Mouse (Mus musculus) left cerebral cortex, postnatal 25 days (tissue): ENCODE results near the gene Iqgap1. TPM values are rescaled to one million over a fixed set of nuclear protein-coding genes. Genes with fewer than 3 reads are reported as not detected.
A peak's percentile ranks its signal among the peaks of the same experiment; 100 is the strongest.
"Not testable (repeated sequence)": the region's sequence is repeated elsewhere in the genome, so short reads cannot be mapped to it uniquely, and the experiment has no call there.

ENCODE experiments used
- DNase-seq, 2 experiments: peaks; one replicate each; pipeline ENCODE4 v3.0.0; 2022; ENCODE audit warnings: low spot score in 2 of 2, mixed read lengths in 1 of 2
- intact Hi-C: fragments of 180-260 bp; cut with DNase I; formaldehyde crosslinking; loops from one replicate; pipeline ENCODE4 v1.15.1; 2025
- total RNA-seq, 2 experiments: library from RNA; stranded (reverse); gene quantifications; 2 replicates each; pipeline ENCODE4 v1.2.3; 2021

The Iqgap1 gene
- total RNA-seq, 2 experiments from 2014 or later: 20.3 to 22.0 TPM

DNA sequence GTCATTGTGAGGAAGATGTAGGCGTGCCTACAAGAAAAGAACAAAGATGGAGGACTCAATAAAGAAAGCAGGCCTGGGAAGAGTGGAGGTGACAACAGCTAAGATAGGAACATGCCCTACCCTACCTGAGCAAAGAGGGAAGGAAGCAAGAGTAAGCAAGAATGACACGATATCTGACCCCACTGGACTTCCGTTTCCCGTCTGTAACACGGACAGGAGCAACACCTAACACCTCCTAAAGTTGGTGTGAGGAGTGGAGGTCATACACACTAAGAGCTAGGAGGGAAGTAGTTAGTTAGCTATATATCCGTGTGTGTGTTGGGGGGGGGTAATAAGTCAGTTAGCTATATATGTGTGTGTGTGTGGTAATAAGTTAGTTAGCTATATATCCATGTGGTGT, 47.4 kb downstream of the Iqgap1 start:
- no peak for DNase-seq
- intact Hi-C loops: no loop called here

DNA sequence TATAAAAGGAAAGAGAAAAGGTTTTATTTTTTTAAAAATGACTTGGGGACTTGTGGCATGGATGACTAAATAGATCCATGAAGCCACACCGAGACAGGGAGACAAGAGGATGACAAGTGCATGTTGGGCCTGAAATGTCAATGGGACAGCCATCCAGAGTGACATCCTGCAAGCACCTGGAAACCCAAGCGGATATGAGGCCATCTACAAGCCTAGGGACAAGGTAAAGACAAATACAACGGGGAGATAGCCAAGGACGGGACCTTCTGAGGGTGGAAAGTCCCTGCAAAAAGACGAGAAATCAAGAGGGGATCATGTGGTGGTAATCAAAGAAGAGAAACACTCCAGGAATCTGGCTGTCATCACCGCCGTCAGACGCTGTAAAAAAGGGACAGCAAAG, 48.6 kb downstream of the Iqgap1 start:
- DNase-seq: no peak
- intact Hi-C loops: no loop called here

DNA sequence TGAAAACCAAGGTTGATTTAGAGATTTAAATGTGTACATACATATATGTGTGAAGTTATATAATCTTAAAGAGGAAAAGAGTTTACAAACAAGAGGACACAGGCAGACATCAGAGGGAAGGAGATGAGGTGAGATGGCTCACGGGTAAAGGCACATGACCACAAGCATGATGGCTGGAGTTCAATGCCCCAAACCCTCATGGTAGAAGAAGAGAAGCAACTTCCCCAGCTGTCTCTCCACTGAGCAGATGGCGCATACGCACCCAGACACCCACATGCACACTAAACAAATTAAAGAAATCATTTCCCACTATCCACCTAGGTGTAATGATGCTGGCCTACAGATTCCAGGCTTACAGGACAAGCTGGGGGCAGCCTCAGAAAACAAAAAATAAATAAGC, 49.7 kb downstream of the Iqgap1 start:
- peak; percentile 49 to 67 for DNase-seq
- intact Hi-C loops: no loop called here

DNA sequence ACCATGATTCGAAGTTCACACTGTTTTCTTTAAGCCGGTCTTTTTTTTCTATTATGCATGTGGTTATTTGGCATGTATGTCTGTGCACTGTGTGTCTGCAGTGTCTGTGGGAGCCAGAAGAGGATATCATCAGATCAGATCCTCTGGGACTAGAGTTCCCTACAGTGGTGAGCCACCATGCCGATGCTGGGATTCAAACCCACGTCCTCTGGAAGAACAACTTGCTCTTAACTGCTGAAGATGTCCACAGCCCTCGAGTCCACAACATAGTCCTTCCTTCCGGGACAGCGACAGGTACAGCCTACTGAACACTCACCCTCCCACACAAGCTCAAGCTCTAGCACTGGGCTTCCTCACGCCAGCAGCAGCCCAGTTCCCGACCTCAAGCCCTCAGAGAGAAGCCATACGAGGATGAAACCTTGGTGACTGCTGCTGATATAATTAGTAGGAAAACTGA, 50.3 kb downstream of the Iqgap1 start:
- intact Hi-C loops: no loop called here

DNA sequence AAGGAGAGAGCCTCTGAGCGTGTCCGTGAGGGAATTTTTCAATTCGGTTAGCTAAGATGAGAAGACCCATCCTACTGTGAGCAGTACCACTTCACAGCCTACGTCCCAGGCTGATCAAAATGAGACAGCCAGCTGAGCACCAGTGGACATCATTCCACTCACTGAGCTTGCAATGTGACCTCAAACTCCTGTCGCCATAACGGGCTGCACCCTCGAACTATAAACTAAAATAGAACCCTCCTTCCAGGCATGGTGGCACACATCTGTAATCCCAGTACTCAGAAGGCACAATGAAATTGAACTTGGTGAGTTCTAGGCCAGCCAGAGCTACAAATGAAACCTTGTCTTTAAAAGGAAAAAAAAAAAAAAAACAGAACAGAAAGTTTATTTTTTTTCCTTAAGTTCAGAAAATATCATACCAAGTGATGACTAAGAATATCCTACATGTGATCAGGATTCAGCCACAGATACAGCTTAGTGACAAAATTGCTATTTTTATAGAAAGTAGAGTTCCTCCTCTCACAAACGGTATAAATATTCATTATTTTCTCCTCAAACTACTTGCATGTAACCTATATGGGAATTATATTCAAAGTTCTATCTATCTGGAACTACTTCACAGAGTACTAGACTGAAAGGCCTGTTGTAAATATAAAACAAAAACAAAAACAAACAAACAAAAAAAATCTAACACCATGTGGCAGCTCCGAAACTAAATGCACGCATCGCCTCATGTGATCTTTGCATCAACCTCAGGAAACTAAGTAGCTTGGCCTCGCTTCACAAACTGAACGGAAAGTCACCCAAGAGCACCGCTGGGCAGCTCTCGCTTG, 50.9 kb downstream of the Iqgap1 start:
- intact Hi-C loops: no loop called here
- peak; percentile 24 to 26 for DNase-seq

More for the DNA sequence above, 50.3 kb downstream of the Iqgap1 start:
- DNase-seq: peak in 1 of 2 experiments; percentile 10

DNA sequence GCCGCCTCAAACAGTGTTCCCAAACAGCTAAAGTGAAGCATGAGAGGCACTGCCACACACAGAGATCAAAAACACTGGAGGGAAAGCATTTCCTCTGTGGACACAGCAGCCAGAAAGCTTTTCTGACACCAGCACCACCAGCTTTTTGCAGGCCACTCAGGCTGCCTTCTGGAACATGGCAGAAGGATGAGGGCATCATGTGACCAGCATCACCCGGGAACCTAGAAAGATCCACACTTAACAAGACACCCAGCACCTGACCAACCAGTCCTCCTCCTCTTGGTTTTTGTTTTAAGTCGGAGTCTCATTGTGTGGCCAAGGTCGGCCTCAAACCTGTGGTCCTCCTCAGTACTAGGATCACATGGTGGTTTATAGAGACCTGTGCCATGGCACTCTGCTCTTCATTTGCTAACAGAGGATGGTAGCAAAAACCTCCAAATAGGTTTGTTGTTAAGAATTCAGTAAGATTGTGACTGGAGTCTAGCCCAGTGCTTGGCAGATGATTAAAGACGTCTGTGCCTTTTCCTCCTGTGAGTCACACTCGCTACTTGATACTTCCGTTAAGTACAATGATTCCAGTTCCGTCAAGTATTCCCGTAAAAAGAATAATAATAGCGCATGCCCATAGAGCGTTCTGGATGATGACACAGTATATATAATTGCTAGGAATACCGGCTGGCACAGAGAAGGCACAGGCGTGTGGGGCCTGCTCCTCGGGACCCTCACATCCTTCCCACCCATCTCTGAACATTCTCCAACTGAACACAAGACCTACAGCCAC, 51.8 kb downstream of the Iqgap1 start:
- intact Hi-C loops: no loop called here
- peak; percentile 30 to 75 for DNase-seq

DNA sequence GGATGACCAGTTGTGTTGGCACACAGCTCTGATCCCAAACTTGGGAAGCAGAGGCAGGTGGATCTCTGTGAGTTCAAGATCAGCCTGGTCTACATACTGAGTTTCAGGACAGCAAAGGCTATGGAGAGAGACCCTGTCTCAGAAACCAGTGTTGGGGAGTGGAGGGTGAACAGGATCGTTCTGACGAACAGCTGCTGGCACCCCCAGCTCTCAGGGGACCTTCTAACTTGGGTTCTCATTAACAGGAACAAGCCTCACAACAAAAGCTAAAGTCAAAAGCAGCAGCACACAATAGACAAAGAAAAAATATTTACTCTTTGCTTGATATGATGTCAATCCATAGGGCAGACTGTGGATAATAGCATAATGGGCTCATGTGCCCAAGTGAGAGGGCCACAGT, 55.3 kb downstream of the Iqgap1 start:
- no peak for DNase-seq
- intact Hi-C loops: no loop called here

DNA sequence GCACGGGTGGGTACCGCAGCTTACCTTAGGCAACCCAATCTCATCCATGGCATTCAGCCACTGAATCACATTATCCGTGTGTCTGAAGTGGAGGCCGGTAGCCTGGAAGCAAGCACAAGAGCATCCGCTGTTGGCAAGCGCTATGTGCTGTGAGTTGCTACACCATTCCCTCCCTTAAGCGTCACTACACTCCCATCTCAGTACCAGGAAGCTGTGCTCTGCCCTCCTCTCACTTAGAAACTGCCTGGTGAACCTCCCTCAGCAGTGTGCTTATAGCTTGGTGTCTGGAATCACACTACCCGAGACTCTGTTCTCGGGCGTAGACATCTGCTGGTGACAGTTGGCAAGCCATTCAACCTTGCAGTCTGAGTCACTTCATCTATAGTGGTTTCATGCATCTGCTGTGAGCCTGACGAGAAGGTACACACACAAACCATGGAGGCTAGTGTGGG, 58.9 kb downstream of the Iqgap1 start:
- intact Hi-C loops: loop anchor here (2.0 kb wide), 2 partner anchors 36 to 46 kb away; no protein-coding TSS in a partner anchor

DNA sequence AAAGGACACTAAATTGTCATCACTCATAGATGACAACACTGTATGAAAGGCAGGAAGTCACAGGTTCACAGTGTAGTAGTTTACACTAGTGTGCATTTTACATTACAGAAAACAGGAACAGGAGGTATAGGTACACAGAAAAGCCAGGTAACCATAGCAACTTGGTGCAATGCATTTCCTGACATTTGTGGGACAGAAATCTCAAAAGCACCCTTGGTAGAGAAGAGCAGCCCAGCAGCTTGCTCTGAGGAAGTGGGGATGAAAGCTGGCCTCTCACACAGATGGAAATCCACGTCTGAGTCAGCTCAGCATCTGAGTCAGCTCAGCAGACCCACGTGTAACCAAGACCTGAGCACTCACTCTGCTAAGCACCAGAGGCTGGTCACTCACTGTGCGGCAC, 59.7 kb downstream of the Iqgap1 start:
- DNase-seq: peak in 1 of 2 experiments; percentile 85
- intact Hi-C loops: loop anchor here (2.0 kb wide), 2 partner anchors 37 to 45 kb away; no protein-coding TSS in a partner anchor

More for the DNA sequence above, 58.9 kb downstream of the Iqgap1 start:
- DNase-seq: peak; percentile 73 to 96

DNA sequence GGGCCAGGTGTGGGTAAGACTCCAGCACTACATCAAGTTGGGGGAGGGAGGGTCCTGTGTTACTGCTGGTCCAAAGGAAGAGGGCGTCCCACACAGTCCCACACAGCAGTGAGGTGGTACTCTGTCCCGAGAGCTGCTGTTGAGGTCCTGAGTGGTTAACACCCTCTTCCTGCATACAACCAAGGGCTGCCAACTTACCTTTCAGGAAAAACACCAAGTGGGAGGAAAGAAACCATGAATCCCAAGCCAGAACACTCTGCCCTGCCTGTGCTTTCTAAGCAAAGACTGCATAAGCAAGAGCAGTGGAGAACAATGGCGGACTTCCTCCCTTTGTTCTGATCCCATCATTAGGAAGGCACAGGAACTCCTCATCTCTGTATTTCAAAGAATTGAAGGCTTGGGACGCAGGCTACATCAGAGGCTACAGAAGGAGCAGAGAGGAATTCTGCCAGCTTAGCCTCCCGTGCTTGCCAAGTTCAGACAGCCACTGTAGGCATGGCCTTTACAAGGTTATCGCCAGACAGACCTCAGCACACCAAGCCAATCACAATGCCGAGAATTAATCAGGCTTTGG, 61.8 kb downstream of the Iqgap1 start:
- DNase-seq: no peak
- intact Hi-C loops: no loop called here

DNA sequence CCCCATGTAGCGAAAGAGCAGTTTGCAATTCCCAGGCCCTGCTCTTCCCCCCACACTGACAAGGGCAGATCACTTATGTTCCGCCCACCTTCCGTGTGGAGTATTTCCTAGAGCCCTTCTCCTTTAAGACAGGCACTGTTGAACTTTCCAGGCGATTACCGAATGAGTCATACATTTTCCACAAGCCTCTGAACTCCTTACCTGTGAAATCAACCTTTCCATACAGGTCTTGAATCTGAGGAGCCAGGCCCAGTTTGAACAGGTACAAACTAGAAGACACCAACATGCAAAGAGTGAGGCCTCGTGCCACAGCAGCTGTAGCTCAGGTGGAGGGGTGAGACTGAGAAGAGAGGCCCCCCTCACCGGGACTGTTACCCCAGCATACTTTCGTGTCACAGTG, 63.5 kb downstream of the Iqgap1 start:
- intact Hi-C loops: no loop called here
- no peak for DNase-seq

DNA sequence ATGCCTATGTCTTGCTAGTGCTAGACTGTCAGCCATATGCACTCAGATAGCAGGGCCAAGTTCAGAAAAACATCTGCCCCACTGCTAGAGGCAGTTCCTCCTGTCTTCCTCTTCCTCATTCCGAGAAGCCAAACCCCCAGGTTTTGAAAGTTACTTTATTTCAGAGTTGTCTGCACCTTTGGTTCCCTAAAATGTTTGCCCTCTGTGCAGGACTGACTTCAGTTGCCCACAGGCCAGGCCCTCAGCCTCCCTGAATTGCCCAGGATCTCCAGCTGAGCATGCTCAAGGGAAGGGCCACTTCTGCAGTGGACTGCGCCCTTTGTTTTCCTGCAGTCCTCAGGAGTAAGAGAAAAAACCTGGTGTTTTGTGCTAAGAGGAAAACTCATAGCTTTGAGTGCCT, 71.7 kb downstream of the Iqgap1 start:
- intact Hi-C loops: no loop called here

DNA sequence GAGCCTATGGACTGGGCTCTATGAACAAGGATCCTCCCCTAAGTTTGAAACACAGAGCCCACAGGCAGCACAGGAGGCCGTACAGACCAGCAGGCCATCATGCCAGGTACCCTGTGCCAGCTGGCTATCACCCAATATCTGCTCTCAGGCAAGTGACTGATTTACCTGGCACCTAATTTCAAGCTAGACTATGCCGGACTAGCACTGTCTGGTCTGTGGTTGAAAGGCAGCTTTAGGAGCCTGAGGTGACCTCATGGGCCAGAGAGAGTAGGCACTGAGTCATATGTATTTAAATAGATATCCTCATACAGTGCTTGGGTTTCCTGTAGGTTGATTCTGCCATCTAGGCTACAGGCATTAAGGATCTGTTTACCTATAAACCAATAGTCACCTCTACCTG, 72.2 kb downstream of the Iqgap1 start:
- no peak for DNase-seq
- intact Hi-C loops: no loop called here

More for the DNA sequence above, 71.7 kb downstream of the Iqgap1 start:
- DNase-seq: no peak

DNA sequence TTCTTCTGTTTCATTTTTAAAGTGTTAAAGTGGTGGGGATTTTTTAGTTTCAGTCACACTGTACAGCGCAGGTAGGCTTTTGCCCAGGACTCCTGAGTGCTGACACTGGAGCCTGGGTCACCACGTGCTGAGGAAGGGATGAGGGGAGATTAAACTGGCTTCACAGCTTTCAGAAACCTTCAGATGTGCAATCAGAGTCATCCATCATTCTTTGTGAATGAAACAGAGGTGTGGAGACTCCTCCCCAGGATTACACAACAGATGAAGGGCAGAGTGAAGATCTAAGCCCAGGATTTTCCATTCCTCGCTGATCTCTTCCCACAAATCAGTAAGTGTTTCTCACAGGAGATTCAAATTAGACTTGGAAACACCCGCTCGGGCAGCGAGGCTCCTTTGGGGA, 76.2 kb downstream of the Iqgap1 start:
- no peak for DNase-seq
- intact Hi-C loops: loop anchor here (10.0 kb wide), 1 partner anchor 55 kb away; no protein-coding TSS in a partner anchor

DNA sequence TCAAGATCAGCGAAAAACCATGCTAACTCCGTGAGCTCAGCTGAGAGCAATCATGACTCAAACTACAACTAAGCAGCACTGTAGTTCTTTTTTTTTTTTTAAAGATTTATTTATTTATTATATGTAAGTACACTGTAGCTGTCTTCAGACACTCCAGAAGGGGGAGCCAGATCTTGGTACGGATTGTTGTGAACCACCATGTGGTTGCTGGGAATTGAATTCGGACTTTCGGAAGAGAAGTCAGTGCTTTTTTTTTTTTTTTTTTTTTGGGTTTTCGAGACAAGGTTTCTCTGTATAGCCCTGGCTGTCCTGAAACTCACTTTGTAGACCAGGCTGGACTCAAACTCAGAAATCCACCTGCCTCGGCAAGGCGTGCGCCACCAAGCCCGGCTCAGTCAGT, 76.7 kb downstream of the Iqgap1 start:
- DNase-seq: not testable (repeated sequence)
- intact Hi-C loops: loop anchor here (10.0 kb wide), 1 partner anchor 56 kb away; no protein-coding TSS in a partner anchor

DNA sequence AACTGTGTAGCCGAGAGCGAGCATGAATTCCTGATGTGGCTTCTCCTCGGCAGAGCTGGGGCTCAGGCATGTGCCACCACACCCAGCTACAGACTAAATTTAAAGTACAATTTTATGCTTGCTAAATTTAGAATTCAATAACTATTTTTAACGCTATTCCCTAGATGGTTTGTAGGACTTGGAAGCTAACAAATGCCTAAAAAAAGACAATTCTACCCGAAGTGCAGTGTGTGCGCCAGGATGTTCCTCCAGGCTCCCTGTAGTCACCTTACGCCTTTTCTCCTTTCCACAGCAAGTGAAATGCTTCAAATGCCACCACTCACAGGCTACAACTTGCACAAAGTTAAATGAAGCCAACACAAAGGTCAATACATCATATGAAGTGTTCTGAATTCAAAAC, 78.4 kb downstream of the Iqgap1 start:
- intact Hi-C loops: loop anchor here (10.0 kb wide), 1 partner anchor 57 kb away; no protein-coding TSS in a partner anchor
- peak in 1 of 2 experiments; percentile 46 for DNase-seq

DNA sequence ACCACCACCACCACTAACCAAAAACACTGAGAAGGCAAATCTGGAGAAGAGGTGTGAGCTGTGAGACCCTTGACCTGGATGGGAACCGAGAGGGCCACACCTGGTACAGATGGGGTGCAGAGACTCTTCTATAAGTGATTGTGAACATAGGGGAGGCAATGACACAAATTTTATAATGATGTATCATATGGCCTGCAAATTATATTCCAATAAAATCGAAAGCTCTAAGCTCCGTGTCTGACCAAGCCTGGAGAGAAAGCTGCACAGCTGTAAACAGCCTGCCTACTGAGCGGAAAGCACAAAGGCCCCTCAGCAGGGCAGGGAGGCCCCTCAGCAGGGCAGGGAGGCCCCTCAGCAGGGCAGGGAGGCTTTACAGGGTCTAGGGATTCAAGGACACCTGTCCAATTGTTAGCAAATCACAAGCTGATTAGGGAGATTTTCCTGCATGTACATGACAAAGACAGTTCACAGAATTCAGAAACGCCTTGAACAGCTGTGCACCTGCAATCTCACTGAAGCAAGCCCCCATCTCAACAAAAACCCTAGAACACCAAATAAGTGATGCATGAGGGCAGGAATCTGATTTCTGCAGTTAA, 79.5 kb downstream of the Iqgap1 start:
- intact Hi-C loops: loop anchor here (10.0 kb wide), 1 partner anchor 59 kb away; no protein-coding TSS in a partner anchor
- no peak for DNase-seq

DNA sequence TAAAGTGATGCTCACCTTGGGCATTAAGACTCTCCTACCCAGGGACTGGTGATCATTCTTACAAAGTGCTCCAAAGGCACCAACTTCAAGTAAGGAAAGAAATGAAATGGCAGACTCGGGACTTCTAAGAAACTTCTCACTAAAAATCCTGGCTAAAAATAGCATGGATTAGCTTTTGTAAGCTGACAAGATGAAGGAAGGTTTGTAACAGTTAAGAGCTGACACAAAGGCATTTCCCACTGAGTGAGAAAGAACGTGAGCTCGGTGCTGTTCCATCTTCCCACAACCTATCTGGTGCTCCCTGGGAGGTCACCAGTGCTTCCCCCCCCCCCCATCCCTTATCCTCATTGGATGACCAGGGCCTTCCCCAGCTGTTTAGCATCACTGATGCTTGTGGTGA, 80.0 kb downstream of the Iqgap1 start:
- intact Hi-C loops: loop anchor here (10.0 kb wide), 1 partner anchor 59 kb away; no protein-coding TSS in a partner anchor
- DNase-seq: no peak

DNA sequence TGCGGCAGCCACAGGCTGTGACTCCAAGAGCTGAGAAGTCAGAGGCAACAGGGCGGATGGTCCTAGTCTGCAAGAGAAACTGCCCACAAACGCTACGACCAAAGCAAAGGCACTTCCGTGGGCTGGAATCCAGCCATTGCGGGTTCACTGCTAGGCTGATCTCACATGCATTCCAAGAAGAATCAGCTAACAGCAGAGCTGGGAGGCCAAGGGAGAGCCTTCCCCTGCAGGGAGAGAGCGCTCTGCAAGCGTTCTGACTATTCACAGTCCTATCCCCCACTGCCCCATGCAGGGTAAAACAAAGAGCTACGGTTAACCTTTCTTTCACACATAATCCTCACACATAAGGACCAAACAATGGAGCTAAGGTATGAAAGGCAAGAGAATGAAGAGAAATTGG, 80.5 kb downstream of the Iqgap1 start:
- intact Hi-C loops: loop anchor here (10.0 kb wide), 1 partner anchor 60 kb away; no protein-coding TSS in a partner anchor

More for the DNA sequence above, 80.5 kb downstream of the Iqgap1 start:
- DNase-seq: no peak
